Mouse (Mus musculus): ENCODE measurements around the gene Hist1h3h. TPM values are rescaled to one million over a fixed set of nuclear protein-coding genes. Genes with fewer than 3 reads are reported as not detected.
"Not testable (repeated sequence)": the region's sequence is repeated elsewhere in the genome, so short reads cannot be mapped to it uniquely, and the experiment has no call there.

Gene Hist1h3h
- total RNA-seq, 2 experiments from 2014 or later, result 240 to 265 TPM

- no peak for DNase-seq
Observed at GRCm38 (mm10) chr13:21727948-21728572, 10.6 kb downstream of the Hist1h3h start.

DNA sequence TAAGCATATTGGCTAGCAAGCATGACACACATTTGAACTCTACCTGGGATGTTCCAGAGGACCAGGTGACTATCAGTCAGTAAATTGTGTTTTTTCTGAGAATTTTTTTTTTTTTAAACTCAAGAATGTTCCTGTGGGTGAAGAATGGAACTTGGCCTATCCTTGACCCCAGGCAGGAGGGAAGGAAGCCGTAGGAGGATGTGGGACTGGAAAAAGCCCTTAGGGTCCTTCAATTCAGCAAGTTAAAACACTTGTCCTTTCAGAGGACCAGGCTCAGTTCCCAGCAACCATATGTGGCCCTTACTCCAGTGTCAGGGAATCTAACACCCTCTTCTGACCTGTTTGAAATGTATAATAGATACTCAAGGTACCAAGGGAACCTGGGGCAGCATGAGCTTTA lies 12.1 kb downstream of the Hist1h3h start:
- no peak for DNase-seq

DNA sequence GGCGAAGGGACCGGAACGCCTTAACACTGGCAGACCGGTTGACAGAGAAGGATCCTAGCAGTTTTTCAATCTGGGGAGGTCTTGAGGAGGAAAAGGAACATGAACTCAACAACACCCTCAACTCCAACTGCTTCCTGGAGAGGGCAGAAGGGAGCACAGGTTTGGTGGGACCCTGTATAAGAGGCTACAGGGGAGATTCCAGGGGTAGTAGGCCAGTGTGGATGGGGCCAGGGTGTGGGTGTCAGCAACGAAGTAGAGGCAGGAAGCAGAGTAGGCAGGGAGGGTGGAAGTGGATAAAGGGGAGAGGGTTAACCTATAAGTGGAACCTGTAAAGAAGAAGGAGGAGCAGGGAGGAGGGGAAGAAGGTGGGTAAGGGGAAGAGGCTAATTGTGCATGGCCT lies 16.0 kb downstream of the Hist1h3h start:
- DNase-seq, result no peak

DNA sequence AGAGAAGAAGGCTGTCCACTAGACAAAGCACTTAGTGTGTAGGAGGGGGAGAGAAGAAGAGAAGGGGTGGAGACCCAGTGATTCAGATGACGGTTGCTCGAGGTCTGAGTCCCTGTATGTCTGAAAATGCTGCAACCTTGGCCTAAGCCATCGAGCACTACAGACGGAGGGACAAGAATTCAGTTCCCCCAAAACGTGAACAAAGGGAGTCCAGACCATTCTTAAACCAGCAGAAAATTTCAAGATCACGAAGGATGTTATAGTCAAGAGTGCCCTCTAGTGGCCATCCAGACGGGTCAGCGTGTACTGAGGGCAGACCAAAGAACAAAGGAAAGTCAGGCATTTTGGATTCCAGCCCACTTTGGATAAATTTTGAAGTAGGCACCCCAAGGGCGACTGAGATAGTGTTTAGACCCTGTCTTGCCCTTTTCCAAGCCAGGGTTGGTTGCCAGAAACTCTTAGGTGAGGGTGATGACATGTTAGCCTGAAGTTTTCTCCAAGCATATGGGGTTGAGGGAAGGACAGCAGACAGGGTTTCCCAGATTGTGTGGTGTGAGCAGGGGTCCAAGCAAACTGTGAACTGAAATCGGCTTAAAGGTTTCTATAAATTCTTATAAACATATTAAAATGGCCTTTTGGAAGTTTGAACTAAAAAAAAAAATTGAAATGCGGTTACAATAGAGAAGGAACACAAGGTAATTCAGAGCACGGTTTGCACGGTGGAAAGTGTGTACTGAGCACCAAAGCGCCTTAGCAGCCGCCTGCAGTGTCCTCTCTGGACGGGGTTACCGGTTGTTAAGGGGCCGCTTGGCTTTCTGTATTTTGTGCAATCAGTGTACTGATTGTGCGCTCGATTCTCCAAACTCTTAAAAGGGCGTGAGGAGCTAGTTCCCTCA lies 16.8 kb downstream of the Hist1h3h start:
- peak; percentile 54 for DNase-seq

DNA sequence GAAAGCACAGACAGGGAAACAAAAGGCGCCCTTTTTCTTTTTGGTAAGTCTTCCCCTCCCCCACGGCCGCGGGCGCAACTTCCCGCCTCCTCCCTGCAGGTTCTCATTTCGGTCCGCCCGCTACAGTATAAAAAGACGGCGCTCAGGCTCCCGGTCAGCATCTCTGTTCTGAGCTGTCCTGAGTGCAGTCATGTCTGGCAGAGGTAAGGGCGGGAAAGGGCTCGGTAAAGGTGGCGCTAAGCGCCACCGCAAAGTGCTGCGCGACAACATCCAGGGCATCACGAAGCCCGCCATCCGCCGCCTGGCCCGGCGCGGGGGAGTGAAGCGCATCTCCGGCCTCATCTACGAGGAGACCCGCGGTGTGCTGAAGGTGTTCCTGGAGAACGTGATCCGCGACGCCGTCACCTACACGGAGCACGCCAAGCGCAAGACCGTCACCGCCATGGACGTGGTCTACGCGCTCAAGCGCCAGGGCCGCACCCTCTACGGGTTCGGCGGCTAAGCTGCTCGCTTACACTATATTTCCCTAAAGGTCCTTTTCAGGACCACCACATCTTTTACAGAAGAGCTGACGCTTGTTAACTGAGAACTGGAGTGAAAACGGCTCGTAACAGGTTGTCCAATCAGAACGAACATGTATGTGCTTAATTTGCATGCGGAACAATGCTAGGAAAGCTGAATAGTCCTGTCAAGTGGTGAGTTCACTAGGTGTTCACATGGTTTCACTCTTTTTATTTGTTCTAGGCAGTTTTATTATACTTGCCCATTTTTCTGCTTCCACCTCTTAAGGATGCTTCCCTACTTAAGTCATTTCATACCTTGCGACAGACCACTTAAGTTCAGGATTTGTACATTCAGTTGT lies 17.7 kb downstream of the Hist1h3h start, which contains the start of gene Hist1h4j:
Hist1h4j (plus strand) TSS at position 159 of the 862 bp plus-strand sequence.
- peak; percentile 60 for DNase-seq

DNA sequence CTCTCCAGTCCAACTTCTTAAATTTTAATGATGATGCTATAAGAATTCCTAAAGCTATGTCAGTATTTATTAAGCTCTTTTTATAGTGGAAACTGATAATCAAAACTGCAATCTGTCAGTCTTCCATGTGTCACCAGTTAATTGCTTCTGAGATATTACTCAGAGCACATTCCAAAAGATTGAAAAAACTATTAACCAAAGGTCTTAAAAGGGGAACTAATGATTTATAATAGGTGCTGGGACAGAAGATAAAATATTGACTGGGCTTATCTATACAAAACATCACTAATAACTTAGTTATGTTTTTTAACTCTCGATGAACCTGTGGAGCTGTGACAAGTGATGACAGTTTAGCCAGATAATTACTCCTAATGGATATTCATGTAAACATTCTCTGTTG lies 27.5 kb downstream of the Hist1h3h start:
- no peak for DNase-seq

DNA sequence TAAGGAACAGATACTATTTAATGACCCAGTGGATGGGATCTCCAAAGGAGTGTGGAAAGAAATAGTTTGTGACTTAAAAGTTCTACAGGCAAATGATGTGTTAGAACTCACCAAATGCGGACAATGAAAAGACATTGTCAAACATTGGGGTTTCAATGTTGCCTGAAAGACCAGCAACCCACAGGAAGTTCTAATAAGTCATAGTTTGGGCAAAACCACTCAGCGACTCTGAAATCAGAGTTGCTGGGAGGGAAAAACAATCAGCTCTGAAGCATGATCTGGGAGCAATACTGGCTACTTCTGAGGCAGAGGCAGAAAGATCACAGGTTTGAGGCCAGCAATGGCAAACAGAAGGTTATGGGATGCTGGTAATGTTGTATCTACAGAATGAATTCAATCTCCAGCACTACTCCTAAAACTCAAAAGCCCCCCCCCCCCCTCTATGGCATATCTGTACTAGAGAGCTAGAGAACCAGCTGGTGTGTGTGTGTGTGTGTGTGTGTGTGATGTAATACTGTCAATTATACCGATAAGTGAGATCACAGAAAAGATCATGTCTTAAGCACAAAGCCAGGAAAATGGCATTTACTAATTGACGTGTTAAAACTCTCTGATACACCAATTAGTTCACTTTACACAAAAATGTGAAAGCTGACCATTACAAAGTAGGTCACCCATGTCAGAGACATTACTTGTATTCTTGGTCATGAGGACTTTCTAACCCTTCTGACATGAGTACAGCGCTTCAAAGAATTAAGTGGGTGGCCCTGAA lies 32.1 kb downstream of the Hist1h3h start:
- DNase-seq, result no peak

- peak; percentile 79 for DNase-seq
Observed at GRCm38 (mm10) chr13:21750159-21751017, 32.9 kb downstream of the Hist1h3h start, which contains the start of gene Hist1h4k. Gene Hist1h4k, minus strand, starts transcription at chr13:21750505.

DNA sequence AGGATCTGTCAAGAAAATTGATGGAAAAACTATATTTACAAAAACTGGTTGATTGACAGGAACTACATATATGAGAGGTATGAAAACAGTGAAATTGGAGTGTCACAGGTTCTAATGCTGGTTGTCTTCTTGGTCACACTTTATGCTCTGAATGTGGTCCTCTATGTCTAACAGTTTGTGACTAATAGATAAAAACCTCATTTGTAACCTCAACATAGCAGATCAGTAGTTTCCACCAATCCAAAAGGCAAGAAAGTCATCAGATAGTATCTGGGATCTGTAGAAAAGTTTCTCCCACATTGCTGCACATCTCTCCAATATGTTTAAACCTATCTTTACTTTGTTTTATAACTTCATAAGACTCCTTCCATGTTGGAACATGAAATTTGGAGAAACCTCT lies 34.0 kb downstream of the Hist1h3h start:
- no peak for DNase-seq

GRCm38 (mm10) chr13:21751827-21752226 lies 34.4 kb downstream of the Hist1h3h start:
- no peak for DNase-seq

GRCm38 (mm10) chr13:21752356-21752755 lies 34.9 kb downstream of the Hist1h3h start:
- no peak for DNase-seq

DNA sequence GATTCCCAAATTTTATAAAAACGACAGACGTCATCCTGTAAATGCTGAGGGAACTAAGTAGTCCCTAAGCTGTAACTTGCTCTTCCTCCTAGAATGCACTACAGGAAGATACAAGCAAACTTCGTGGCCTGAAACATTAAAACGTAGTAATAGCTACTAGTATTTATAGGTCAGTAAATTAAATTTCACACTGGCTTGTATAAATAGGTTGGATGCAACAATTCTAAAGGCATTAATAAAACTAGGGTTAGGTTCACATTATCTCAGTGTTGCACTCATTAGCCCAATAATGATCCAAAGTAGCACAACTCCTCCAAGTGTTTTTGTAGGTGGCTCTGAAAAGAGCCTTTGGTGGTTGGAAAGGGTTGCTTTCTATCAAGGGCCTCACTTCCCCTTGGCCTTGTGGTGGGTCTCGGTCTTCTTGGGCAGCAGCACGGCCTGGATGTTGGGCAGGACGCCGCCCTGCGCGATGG lies 35.6 kb downstream of the Hist1h3h start:
- DNase-seq, result no peak

- DNase-seq, result peak; percentile 19
Observed at GRCm38 (mm10) chr13:21753524-21754285, 36.2 kb downstream of the Hist1h3h start, which contains the start of the genes Hist1h2ak and Hist1h2bn. Gene Hist1h2ak, minus strand, starts transcription at chr13:21753827. Gene Hist1h2bn, plus strand, starts transcription at chr13:21754123.

GRCm38 (mm10) chr13:21754294-21755001 lies 37.0 kb downstream of the Hist1h3h start:
- DNase-seq, result not testable (repeated sequence)

DNA sequence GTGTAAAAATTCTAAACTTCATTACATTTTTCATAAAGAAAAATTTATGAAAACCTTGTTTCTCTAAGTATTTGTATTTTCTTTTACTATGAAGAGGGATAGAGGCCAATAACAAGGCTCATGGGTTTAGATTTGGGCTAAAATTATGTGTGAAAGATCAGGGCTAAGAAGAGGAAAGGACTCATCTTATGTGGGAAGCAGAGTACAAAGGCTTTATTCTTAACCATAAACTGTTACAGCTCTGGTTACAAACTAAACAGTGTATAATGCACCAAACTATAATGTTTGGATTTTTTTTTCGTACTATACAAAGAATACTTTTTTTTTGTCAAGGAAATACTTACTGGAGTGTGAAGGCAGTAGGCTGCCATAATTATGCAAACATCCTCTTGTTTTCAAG lies 38.2 kb downstream of the Hist1h3h start:
- DNase-seq, result no peak

Measured in gastrocnemius, postnatal 10 days (tissue).